Comparison of ENCODE assay signal across 8 mouse cellular contexts in genomic region chr1:128103520-128104088, GRCm38 (mm10). TPM values are rescaled to one million over a fixed set of nuclear protein-coding genes. Genes with fewer than 3 reads are reported as not detected.
DNase-seq lines count a peak whose midpoint lies in the region; ATAC-seq and TF ChIP-seq lines count a peak whose summit lies in the region.

No protein-coding gene starts in this region.

- DNase-seq in lung, embryonic 14.5 days = peak; percentile 66
- no peak for DNase-seq in lung, postnatal 36 days
- peak; percentile 26 for DNase-seq in c-Kit-positive CD71-negative TER-119-negative erythroid progenitor cells, embryonic 14.5 days (ENCODE audit: low read depth)
- DNase-seq in heart, postnatal 0 days (ENCODE audit: low spot score) = peak; percentile 27
- DNase-seq in layer of hippocampus, postnatal 10 days (ENCODE audit: low spot score in 2 of 2) = no peak
- no peak for DNase-seq in right cerebral cortex, postnatal 25 days

- H3K4me3 ChIP-seq in lung, embryonic 14.5 days (ENCODE audit: low read depth, low read length) = peak overlapping the region; percentile 88
- peak overlapping the region; percentile 97 for H3K4me3 ChIP-seq in heart, postnatal 0 days (ENCODE audit: low read depth, low read length)

- H3K9me3 ChIP-seq in lung, embryonic 14.5 days (ENCODE audit: low read depth, low read length) = no peaks in the 10 kb centered on the region
- H3K9me3 ChIP-seq in heart, postnatal 0 days (replicated peaks; ENCODE audit: control insufficient read depth, low read length) = no peaks in the 10 kb centered on the region

- no peaks in the 10 kb centered on the region for H3K4me1 ChIP-seq in lung, embryonic 14.5 days (ENCODE audit: insufficient read depth)
- H3K4me1 ChIP-seq in heart, postnatal 0 days (ENCODE audit: control insufficient read depth, insufficient read depth) = peaks cover 12% of the 10 kb centered on the region

- peak overlapping the region; percentile 82 for H3K9ac ChIP-seq in lung, embryonic 14.5 days
- peak overlapping the region; percentile 87 for H3K9ac ChIP-seq in heart, postnatal 0 days (replicated peaks; ENCODE audit: low read depth, low read length)

- no peak for TF ChIP-seq EP300 in heart, postnatal 0 days (IDR thresholded peaks at IDR 0.05; ENCODE audit: low read depth)

- H3K36me3 ChIP-seq in lung, embryonic 14.5 days (ENCODE audit: insufficient read depth) = no peaks in the 10 kb centered on the region
- no peaks in the 10 kb centered on the region for H3K36me3 ChIP-seq in heart, postnatal 0 days (replicated peaks; ENCODE audit: control insufficient read depth, insufficient read depth, low read length)

- peak overlapping the region; percentile 73 for H3K4me2 ChIP-seq in lung, embryonic 14.5 days
- peak overlapping the region; percentile 94 for H3K4me2 ChIP-seq in heart, postnatal 0 days (ENCODE audit: low read depth, low read length)

- under 1% methylated on average over 44 of the region's 47 CpGs for WGBS in lung, embryonic 14.5 days
- WGBS in heart, postnatal 0 days = 2% methylated on average over 41 of the region's 47 CpGs

- no peaks in the 10 kb centered on the region for H3K27me3 ChIP-seq in lung, embryonic 14.5 days (ENCODE audit: insufficient read depth, low read length)
- no peaks in the 10 kb centered on the region for H3K27me3 ChIP-seq in heart, postnatal 0 days (ENCODE audit: control insufficient read depth, insufficient read depth, low read length)

- ATAC-seq in lung, embryonic 14.5 days (ENCODE audit: insufficient read depth) = peak; percentile 63
- peak; percentile 32 for ATAC-seq in heart, postnatal 0 days (ENCODE audit: insufficient read depth, low read depth)
- peak; percentile 17 for ATAC-seq in megakaryocyte progenitor cell, adult 5-6 weeks (replicated peaks; ENCODE audit: poor library complexity)
- ATAC-seq in frontal cortex, adult (ENCODE audit: low TSS enrichment) = no peak

- no peak for TF ChIP-seq CTCF in lung, embryonic 14.5 days (IDR thresholded peaks at IDR 0.05; ENCODE audit: low read depth)
- TF ChIP-seq CTCF in heart, postnatal 0 days (IDR thresholded peaks at IDR 0.05; ENCODE audit: low read depth) = peak; percentile 6; the same call in 1 of the 2 replicates

- peak overlapping the region; percentile 92 for H3K27ac ChIP-seq in lung, embryonic 14.5 days (ENCODE audit: low read depth)
- peak overlapping the region; percentile 97 for H3K27ac ChIP-seq in heart, postnatal 0 days (ENCODE audit: low read depth)

RNA-seq across cellular contexts. Expression of gene R3hdm1, which starts 0.5 kb away (rescaled TPM):
- 69.7 and 74.4 TPM in 2 replicates for polyA plus RNA-seq in lung, embryonic 14.5 days (2014; fragmentation: Nextera tagmentation; extraction: Ambion mirVana)
- total RNA-seq in heart, postnatal 0 days (2014; rRNA removed; ENCODE audit: low replicate concordance) = 23.9 and 34.9 TPM in 2 replicates
- 35.9 and 44.4 TPM in 2 replicates for polyA plus RNA-seq in heart, postnatal 0 days (2015; fragmentation: Nextera tagmentation; extraction: Ambion mirVana)
- 177 and 192 TPM in 2 replicates for total RNA-seq in megakaryocyte progenitor cell, adult 5-6 weeks (2015)
- 34.4 and 62.2 TPM in 2 replicates for total RNA-seq in megakaryocyte progenitor cell, adult 5-6 weeks (2017)
- 100 to 1,000 TPM; 242 to 249 TPM for total RNA-seq in layer of hippocampus, postnatal 10 days (2021)

RNA-seq across cellular contexts. Expression of gene Zranb3, which starts 0.8 kb away (rescaled TPM):
- 12.4 and 12.9 TPM in 2 replicates for polyA plus RNA-seq in lung, embryonic 14.5 days (2014; fragmentation: Nextera tagmentation; extraction: Ambion mirVana)
- total RNA-seq in heart, postnatal 0 days (2014; rRNA removed; ENCODE audit: low replicate concordance) = 2.1 and 28.1 TPM in 2 replicates
- polyA plus RNA-seq in heart, postnatal 0 days (2015; fragmentation: Nextera tagmentation; extraction: Ambion mirVana) = 1.9 and 2.4 TPM in 2 replicates
- 9.1 and 13.2 TPM in 2 replicates for total RNA-seq in megakaryocyte progenitor cell, adult 5-6 weeks (2015)
- 12.9 and 14.1 TPM in 2 replicates for total RNA-seq in megakaryocyte progenitor cell, adult 5-6 weeks (2017)
- total RNA-seq in layer of hippocampus, postnatal 10 days (2021) = 1 to 10 TPM; 8.0 to 9.0 TPM

Comparison
In these comparisons a context has a peak if more than half of its experiments do, and no peak if none do; other contexts are left out.
1. DNase-seq: peak in lung, embryonic 14.5 days (single experiment), c-Kit-positive CD71-negative TER-119-negative erythroid progenitor cells, embryonic 14.5 days (single experiment) and heart, postnatal 0 days (single experiment); none in lung, postnatal 36 days (single experiment), layer of hippocampus, postnatal 10 days (0 of 2) and right cerebral cortex, postnatal 25 days (single experiment).